Mouse (Mus musculus) MEL (cell line): ENCODE data around the gene Rpl7a.

Experiments
- CHD2 ChIP-seq: IDR thresholded peaks from 2 replicates; pipeline ENCODE4 v1.6.1; 2011; ENCODE audit warnings: low read length, improper control_type of control experiment
- CTCF ChIP-seq, 3 experiments: IDR thresholded peaks in 2 of 3; conservative IDR thresholded peaks in 1 of 3; 2 replicates each; pipeline ENCODE4 v1.5.1; 2011 to 2012; ENCODE audit warnings: low read length in 3 of 3, low read depth in 2 of 3, mild to moderate bottlenecking in 2 of 3, improper control_type of control experiment in 1 of 3, inconsistent platforms in 1 of 3, mixed read lengths in 1 of 3, moderate library complexity in 1 of 3; ENCODE audit not compliant: control insufficient read depth in 1 of 3, insufficient read depth in 1 of 3, poor library complexity in 1 of 3, severe bottlenecking in 1 of 3
- E2F4 ChIP-seq: IDR thresholded peaks from 2 replicates; pipeline ENCODE4 v1.6.1; 2011; ENCODE audit warnings: low read depth, low read length, improper control_type of control experiment, borderline replicate concordance
- HCFC1 ChIP-seq: IDR thresholded peaks from 2 replicates; pipeline ENCODE4 v1.6.1; 2012; ENCODE audit warnings: low read depth, mild to moderate bottlenecking, inconsistent platforms, low read length, improper control_type of control experiment, moderate library complexity
- MAX ChIP-seq: IDR thresholded peaks from 2 replicates; pipeline ENCODE4 v1.6.1; 2011; ENCODE audit warnings: low read length, improper control_type of control experiment
- MEF2A ChIP-seq: IDR thresholded peaks from 2 replicates; pipeline ENCODE4 v1.6.1; 2014; ENCODE audit warnings: low read depth, mild to moderate bottlenecking, inconsistent platforms, low read length, improper control_type of control experiment; ENCODE audit not compliant: poor library complexity, insufficient replicate concordance, severe bottlenecking; ENCODE audit errors: extremely low read depth
- POLR2A ChIP-seq, 2 experiments: IDR thresholded peaks; 2 replicates each; pipeline ENCODE4 v1.6.1; 2011 to 2012; ENCODE audit warnings: low read length in 2 of 2, mild to moderate bottlenecking in 2 of 2, control low read depth in 1 of 2, improper control_type of control experiment in 1 of 2, low read depth in 1 of 2, moderate library complexity in 1 of 2; ENCODE audit not compliant: control insufficient read depth in 1 of 2, insufficient read depth in 1 of 2, poor library complexity in 1 of 2
- POLR2AphosphoS2 ChIP-seq: IDR thresholded peaks from 2 replicates; pipeline ENCODE4 v1.6.1; 2011; ENCODE audit warnings: low read length, improper control_type of control experiment
- RCOR1 ChIP-seq: IDR thresholded peaks from 2 replicates; pipeline ENCODE4 v1.6.1; 2012; ENCODE audit warnings: low read depth, mild to moderate bottlenecking, inconsistent platforms, low read length, improper control_type of control experiment
- TBP ChIP-seq: IDR thresholded peaks from 2 replicates; pipeline ENCODE4 v1.8.0; 2011; ENCODE audit warnings: low read depth, low read length, improper control_type of control experiment
- TCF12 ChIP-seq: IDR thresholded peaks from 2 replicates; pipeline ENCODE4 v1.6.1; 2014; ENCODE audit warnings: low read depth, mild to moderate bottlenecking, inconsistent platforms, low read length, improper control_type of control experiment, moderate library complexity
- USF1 ChIP-seq: IDR thresholded peaks from 2 replicates; pipeline ENCODE4 v1.6.1; 2014; ENCODE audit warnings: low read depth, mild to moderate bottlenecking, inconsistent platforms, low read length, improper control_type of control experiment, moderate library complexity

DNA sequence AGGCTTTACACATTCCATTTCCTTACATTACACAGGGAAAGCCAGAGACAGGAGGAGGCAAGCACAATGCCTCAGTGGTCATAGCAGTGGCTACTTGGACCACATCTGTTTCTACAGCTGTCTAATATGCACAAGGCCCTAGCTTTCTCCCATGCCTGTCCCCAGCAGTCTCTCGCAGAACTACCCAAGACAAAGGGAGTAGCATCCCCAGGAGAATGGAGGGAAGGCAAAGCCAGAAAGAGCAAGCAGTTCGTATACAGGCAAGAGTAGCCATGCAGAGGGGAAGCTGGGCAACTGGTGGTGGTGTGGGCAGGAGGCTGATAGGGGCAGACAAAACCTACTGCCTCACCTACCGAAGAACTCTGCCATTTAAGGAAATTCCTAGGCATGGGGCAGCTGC is 4.1 kb upstream of the Rpl7a start:
- TF ChIP-seq USF1 (no peak), TCF12 (no peak), E2F4 (no peak), MEF2A (no peak), MAX (no peak), POLR2AphosphoS2 (no peak), HCFC1 (no peak), CTCF (IDR thresholded peaks at IDR 0.05 in 2 of 3, conservative IDR thresholded peaks at IDR 0.05 in 1 of 3; ENCODE audit: control insufficient read depth in 1 of 3, insufficient read depth in 1 of 3, low read depth in 2 of 3, low read length in 3 of 3, poor library complexity in 1 of 3, severe bottlenecking in 1 of 3) (no peak), CHD2 (no peak), POLR2A (IDR thresholded peaks at IDR 0.05; ENCODE audit: control insufficient read depth in 1 of 2, insufficient read depth in 1 of 2, low read depth in 1 of 2, low read length in 2 of 2, poor library complexity in 1 of 2) (no peak), TBP (no peak), RCOR1 (no peak)
